Mouse (Mus musculus) adrenal gland (tissue): ENCODE measurements around the gene Caln1.
"Not testable (repeated sequence)": the region's sequence is repeated elsewhere in the genome, so short reads cannot be mapped to it uniquely, and the experiment has no call there.

Source experiments
- intact Hi-C: fragments of 180-260 bp; cut with DNase I; formaldehyde crosslinking; loops from one replicate; pipeline ENCODE4 v1.15.1; 2025

Gene Caln1

DNA sequence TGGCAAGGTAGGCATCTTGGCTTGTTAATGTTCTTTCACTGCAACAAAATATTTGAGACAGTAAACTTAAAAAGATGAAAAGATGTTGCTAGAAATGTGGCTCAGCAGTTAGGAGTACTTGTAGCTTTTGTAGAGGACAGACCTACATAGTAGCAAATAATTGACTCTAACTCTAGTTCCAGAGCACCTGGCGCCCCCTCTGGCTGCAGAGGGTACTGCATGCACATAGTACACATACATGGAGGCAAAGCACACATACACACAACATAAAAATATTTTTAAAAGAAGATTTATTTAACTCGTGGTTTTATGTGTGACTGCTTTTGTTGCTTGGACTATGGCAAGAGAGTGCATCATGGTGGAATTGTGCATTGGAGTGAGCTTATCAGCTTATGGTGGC lies 151.3 kb downstream of the Caln1 start:
- intact Hi-C loops, result no loop called here

DNA sequence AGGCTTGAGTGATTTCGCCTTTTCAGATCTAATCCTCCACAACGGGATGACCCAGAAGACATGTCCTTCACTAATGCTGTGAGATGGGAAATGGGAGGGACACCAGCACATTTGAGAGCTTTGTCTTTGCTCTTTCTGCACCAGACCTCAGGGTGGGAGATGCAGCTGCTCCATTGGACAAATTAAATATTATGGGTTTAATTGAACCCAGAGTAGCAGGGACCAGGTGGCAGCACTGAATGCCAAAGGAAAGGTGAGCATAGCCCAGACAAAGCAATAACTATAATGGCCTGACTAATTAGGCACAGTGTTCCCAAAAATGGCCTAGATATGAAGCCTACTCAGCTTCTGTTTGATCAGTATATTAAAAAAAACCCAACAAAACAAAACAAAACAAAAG lies 158.2 kb downstream of the Caln1 start:
- intact Hi-C loops, result no loop called here

DNA sequence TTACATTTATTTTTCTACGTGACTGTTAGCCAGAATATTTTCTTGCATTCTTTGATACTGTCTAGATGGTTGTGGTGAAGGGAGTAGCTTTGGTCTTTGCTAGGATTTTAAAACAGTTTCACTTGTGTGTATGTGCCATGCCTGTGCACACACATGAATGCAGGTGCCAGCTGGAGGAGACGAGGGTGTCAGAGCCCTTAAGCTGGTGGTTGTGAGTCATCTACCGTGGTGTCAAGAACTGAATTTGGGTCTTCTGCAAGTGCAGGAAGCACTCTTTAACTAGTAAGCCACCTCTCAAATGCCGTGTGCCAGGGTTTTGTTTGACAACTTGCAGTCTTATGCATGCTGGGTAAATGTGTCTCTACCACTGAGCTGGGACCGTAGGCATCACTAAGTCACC lies 178.2 kb downstream of the Caln1 start:
- intact Hi-C loops, result no loop called here

DNA sequence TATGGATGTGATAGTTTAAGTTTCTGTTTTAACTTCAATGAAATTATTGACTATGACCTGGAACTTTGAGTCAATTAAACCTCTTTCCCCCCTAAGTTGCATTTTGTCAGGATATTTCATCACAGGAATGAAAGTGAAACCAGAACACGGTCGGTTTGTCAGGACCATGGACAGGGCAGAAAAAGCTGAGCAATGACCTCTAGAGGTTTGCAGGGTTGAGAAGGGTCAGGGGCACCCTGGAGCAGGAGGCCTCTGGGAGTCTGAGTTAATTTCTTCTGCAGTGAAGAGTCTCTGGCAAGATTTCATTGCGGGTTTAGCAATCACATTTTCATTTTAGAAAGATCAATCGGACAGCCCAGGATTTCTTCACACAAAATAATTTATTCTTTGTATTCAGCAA lies 184.7 kb downstream of the Caln1 start:
- intact Hi-C loops, result no loop called here

DNA sequence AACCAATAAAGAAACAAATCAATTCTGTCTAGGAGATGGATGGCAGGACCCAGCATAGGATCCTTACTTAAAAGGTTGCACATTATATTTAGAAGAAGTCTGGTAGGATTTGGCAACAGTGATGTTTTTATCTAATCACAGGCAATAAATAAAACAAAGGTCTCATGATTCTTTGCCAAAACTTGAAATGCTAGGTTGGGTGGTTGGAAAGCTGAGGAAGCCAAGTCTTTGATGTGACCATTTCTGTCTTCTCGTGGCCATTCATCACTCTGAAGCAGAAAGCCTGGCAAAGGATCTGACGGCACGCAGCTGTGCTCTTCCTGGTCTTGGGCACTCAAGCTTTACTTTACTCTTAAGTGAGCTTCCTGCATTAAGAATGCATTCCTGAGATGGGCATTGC lies 193.9 kb downstream of the Caln1 start:
- intact Hi-C loops, result no loop called here

DNA sequence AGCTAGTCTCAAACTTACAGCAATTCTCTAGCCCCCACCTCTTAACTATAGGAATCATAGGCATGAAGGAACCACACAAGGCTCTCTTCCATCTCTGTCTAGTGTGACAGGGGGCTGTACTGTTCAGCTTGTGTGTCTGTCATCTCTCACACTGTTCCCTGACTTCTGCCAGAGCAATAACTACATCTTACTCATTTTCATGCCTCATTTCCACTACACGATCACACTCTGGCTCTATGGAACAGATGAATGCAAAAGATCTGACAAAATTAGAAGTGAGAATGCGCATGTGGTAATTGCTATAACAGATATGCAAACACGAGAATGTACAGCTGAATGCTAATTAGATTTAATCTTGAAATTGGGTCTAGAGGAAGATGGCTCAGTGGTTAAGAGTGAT lies 196.7 kb downstream of the Caln1 start:
- intact Hi-C loops, result no loop called here

DNA sequence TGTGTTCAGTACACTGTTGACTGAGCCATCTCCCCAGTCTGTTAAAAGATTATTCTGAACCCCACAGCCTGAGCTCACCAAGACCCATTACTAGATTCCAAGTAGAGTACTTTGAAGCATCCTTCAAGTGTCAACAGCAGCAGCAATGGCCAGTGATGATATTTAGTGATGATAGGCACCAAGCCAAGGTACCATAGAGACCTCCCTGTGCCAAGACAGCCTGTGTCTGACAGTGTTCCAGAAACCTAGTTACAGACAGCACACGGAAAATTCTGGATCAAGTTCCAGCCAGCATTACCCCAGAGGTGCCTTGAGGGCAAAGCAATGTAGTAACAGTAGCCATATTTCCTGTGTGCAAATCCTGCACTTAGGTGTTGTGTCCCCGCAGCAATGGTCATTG lies 208.3 kb downstream of the Caln1 start:
- intact Hi-C loops, result no loop called here

DNA sequence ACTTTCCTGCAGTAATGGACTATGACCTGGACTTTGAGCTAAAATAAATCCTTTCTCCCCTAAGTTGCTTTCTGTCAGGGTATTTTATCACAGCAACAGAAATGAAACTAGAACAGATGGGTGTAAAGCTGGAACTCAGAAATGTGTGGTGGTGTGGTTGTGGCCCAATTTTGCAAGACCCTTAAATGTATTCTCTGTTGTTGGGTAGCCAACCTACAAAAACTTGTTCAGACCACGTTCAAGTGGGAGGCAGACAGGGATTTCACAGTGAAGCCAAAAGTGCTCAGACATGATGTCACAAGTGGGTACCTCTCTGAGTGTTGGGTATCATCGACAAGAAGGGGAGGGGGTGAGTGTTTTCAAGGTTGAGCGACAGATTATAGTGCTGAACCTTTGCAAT lies 214.8 kb downstream of the Caln1 start:
- intact Hi-C loops, result loop anchor here (10.0 kb wide), 1 partner anchor 231 kb away; no protein-coding TSS in a partner anchor

DNA sequence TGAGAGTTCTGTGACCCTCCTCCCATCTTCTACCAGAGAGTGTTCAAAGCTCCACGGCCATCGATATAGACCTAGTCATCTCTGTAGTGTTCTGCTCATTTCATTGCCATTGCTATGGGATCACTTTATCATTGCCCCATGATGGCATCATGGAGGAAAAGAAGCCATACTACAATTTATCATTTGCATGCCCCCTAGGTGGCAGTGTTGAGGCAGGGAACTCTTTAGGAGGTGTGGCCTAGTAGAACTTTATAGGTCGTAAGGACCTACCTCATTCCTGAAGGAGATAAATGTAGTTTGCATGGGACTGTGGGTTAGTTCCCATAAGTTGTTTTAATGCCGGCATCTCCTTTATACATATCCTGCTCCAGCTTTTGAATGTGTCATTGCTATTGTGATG lies 217.0 kb downstream of the Caln1 start:
- intact Hi-C loops, result loop anchor here (10.0 kb wide), 1 partner anchor 229 kb away; no protein-coding TSS in a partner anchor

DNA sequence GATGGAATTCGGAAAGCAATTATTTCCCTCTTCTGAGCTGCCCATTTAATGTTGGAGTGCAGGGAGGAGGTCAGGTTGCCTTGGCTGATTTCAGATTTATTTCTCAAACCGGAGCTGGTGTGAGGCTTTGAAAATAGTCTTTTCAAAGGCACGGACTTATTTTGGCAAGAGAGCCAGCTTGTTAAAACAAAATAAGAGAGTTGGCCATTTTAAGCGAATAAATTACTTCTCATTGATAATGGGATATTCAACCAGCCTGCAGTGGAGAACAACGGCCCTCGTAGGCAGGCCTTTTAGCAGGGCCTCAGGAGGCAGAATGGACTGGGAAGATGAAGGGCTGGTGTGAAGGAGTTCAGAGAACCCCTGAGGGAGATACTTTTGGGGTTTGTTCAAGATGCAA lies 227.3 kb downstream of the Caln1 start:
- intact Hi-C loops, result no loop called here

DNA sequence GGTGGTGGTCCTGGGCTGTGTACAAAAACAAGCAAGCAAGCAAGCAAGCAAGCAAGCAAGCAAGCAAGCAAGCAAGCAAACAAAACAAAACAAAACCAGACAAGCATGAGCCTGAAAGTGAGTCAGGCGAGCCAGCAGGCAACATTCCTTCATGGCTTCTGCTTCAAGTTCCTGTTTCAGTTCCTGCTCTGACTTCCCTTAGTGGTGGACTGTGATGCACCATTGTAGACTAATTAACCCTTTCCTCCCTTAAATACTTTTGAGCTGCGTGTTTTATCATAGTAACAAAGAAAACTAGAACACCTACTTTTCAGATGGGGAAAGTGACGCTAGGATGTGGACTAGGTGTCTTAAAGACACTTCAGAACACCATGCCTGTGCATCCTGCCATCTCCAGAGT lies 244.4 kb downstream of the Caln1 start:
- intact Hi-C loops, result no loop called here

DNA sequence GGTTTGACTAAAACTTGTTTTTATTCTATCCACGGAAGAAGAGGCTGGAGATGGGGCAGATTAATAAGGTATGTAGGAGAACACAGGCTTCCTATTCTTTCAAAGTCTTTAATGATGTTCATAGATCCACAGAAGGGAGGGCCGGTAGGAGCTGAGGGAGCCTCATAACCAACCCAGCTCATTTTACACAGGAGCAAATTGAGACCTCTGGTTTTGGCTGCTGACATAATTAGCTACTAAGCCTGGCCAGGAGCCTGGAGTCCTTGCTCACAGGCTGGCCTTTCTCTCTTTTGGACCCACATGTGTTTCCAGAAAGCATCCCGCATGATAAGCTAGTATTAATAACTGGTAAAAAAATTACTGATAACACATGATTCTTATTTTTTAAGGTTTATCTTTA lies 245.0 kb downstream of the Caln1 start:
- intact Hi-C loops, result no loop called here

DNA sequence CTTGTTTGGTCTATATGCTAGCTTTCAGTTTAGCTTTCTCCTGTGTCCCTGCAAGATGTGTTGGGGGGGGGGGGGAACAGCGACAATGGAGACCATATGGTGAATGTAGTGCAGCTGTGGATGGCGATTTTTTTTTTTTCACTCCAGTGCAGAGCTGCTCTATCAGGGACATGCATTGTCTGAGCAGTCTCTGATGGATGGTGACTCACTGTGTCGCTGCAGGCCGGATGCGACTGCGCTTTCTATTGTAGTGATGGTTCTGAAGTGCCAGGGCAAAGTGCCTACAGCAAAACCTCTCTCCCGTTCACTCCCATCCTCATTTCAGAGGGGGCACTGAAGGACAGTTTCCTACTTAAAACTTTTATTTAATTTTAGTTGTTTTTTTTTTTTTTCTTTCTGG lies 250.8 kb downstream of the Caln1 start:
- intact Hi-C loops, result no loop called here

DNA sequence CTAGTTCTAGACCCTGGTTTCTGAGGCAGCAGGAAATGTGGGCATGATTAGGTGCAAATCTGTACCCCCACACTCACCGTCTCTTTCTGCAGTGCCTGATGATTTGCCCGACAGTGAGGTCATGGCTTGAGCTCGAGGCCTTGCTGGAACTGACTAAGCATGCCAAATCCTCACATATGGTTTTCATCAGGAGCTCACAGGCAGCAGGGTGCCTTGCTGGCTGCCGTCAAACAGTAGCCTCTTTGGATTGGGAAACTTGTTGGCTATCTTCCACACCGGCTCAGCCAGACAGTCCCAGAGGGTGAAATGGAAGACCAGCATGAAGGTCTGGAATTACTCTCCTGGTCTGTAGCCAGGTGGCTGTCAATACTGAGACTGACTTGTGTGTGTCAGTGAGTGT lies 254.0 kb downstream of the Caln1 start:
- intact Hi-C loops, result no loop called here

DNA sequence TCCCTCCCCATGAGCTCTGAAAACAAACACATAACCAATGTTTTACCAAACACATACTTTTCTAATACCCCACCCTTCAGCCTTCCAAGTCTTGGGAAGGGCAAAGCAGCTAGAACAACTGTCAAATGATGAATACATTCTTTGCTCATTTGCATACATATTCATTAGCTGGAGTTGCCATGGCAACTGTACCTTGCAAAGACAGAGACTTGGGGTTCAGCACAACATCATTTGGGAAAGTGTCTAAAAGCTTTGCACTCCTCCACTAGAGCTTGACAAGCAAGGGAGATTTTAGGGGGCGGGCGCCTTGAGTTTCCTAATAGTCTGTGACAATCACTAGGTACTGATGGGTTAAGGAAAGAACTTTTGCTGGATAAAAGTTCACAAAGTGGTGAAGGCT lies 258.5 kb downstream of the Caln1 start:
- intact Hi-C loops, result no loop called here

DNA sequence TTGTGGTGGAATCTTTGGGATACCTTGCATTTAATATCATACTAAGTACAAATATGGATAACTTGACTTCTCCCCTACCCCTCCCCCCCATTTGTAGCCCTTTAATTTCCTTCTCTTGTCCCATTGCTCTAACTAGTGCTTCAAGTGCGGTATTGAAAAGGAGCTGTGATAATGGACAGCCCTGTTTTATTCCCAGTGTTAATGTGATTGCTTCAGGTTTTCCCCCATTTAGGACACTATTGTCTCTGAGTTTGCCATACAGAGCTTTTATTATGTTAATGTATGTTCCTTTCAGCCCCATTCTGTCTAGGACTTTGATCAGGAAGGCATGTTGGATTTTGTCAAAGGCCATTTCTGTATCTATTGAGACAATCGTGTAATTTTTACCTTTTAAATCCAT lies 266.1 kb downstream of the Caln1 start:
- intact Hi-C loops, result no loop called here

DNA sequence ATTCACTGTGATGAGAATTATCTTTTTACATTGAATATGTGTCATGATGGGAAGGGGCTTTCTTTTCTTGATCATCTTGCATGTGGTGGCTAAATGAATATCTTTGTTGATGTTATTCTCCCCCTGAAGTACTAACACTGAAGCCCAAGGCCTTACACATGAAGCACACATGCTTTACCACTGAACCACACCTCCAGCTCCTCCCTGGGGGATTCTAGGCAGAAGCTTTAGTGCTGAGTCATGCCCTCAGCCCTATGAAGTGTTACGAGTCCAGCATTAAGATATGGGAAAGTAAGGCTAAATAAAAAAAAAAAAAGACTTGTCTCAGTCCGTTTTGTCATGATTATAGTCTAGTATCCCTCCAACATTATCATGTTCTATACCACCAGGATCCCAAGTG lies 272.6 kb downstream of the Caln1 start:
- intact Hi-C loops, result no loop called here

DNA sequence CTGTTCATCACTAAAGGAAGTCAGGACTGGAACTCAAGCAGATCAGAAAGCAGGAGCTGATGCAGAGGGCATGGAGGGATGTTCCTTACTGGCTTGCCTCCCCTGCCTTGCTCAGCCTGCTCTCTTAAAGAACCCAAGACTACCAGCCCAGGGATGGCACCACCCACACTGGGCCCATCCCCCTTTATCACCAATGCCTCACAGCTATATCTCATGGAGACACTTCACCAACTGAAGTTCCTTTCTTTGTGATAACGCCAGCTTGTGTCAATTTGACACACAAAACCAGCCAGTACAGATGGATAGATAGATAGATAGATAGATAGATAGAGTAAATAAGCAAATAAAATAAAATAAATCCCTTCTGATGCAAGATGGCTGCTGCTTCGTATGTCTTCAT lies 276.9 kb downstream of the Caln1 start:
- intact Hi-C loops, result not testable (repeated sequence)

DNA sequence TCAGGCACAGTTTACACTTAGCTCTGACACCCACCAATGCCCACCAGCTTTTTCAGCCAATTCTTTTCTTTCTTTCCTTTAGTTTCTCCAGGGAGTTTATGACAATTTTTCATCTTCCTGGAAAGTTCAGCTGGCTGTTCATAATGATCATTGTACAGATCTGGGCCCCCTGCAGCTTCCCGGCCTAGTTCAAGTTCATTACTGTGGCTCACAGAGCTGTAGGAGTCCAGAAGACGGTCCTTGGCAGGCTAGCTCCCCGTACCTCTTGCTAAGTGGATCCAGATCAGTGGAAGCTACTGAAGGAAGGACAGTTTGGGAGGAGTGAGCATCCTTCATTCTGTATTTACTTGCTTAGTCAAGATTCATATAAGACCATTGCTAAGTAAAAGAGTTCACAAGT lies 288.9 kb downstream of the Caln1 start:
- intact Hi-C loops, result no loop called here

DNA sequence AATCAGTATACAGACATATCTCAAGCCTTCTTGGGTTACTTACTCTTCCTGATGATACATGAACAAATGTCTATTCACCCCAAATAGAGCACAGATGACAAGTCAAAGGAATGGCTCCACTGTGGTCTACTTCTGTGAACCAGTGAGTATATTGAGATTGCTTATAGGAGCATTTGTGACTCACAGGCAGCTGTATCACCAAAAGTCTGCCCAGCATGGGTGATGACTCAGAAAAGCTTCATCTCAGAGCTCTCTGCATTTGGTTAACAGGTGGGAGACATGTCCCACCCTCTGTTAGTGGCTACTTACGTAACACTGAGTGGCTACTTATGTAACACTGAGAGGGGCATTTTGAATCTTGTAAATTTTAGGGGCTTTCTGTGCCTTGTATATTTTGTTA lies 296.8 kb downstream of the Caln1 start:
- intact Hi-C loops, result no loop called here

DNA sequence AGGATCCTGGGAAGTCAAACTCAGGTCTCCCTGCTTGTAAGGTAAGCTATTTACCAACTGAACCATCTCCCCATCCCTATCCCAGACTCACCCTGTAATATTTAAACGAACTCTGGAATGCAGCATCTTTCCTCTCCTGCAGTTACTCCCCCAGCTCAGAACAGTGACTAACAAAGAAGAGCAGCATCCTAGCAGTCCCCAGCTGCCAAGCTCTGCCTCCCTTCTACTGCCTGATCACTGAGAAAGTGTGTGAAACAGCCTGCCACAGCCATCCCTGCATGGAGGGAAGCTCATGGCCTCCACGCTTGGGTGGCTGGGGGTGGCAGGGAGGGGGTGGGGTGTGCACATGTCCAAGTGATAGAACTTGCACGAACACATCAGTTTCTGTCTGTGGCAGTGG lies 303.3 kb downstream of the Caln1 start:
- intact Hi-C loops, result no loop called here

DNA sequence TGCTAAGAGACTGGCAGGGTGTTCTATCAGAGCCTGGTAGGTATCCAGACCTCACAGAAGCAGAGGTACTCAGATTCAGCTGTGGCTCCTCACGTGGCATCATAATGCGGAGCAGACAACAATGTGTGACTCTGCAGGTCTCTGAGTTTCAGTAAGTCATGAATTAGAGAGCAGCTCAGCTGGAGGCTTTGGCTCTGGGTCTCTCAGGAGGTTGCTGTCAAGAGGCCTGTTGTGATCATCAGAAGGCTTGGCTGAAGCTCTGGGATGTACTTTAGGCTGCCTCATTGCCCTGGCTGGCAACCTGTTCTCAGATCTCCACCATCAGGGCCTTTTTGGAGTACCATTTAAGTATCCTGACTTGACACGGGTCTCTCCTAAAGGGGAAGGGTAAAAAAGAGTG lies 303.8 kb downstream of the Caln1 start:
- intact Hi-C loops, result no loop called here

DNA sequence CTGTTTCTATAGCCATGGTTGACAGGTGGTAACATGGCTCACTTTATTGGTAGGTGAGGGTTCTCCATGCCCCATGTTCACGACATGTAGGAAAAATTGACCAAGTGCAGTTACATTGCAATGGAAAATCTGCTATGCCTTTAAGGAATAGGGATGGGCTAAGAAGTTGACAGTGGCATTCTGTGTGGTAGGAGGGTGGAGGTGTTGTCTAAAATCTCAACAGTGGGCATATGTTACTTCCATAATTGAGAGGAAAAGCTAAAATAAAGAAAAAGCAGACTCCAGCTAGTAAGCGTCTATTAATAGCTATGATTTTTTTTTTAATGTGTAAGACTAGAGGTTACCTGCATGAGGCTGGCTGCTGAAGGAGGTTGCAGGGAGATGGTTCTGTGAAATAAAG lies 308.6 kb downstream of the Caln1 start:
- intact Hi-C loops, result no loop called here

DNA sequence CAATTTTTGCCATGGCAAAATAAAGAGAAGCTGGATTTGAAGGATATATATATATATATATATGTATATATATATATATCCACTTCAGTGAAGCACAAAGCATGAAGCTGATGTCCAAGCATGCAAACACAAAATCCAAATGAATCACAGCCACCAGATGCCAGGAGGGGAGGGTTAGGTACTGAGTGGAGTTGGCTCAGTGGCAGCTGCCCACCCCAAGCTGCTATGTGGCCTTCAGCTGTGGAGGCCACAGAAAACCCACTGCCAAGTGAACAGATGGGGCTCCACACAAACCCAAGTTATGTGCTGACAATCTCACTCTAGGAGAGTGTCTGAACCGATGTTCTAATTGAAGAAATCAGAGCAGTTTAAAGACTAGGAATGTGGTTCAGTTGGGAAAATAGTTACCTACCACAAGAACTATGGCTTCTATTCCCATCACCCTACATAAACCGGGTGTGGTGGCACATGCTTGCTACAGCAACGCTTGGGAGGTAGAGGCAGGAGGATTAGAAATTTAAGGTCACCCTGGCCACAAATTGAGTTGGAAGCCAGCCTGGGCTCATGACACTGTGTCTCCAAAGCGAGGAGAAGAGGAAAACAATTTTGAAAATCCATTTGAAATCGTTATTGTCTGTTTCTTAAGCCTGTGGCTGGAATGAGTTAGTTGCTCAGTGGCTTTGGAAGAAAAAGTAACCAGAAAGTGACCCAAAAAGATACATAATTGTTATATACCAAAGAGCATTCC lies 316.8 kb downstream of the Caln1 start:
- intact Hi-C loops, result no loop called here
